Mouse (Mus musculus) liver, postnatal 0 days (tissue): ENCODE data around the gene Sertad4.

ENCODE experiments used
- CTCF ChIP-seq: sonication (generic); IDR thresholded peaks from 2 replicates; pipeline ENCODE4 v1.5.1; 2016; ENCODE audit warnings: antibody characterized with exemption, low read depth
- EP300 ChIP-seq: IDR thresholded peaks from 2 replicates; pipeline ENCODE4 v1.6.1; 2016; ENCODE audit warnings: antibody characterized with exemption, low read depth, mild to moderate bottlenecking

DNA sequence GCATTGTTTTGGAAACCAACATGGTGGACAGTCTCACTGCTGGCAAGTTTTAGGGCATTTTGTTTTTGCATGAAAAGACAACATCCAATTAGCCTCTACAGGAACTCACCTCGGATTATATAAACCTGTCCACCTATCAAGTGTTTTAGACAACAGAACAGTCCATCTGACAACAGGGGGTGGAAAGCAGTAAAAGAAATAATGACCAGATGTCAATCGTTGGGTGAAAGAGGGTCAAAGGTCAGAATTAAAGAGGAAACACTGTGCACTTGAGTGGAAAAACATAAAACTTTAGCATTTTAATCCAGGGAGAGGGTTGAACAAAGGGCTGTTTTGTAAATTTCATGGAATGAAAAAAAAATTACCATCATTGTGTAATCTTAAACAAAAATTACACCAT is 43.2 kb upstream of the Sertad4 start:
- TF ChIP-seq CTCF: no peak
- no peak for TF ChIP-seq EP300
